Mouse (Mus musculus) stomach, embryonic 14.5 days (tissue): Measurements from ENCODE around the gene Dhx32. TPM values are rescaled to one million over a fixed set of nuclear protein-coding genes. Genes with fewer than 3 reads are reported as not detected.
A peak's percentile ranks its signal among the peaks of the same experiment; 100 is the strongest.

Experiments used
- ATAC-seq: fragments of 200-750 bp; cut with Nextera tagmentation; 2 replicates; pipeline ENCODE4 v1.8.0; 2017; ENCODE audit warnings: low read depth, moderate TSS enrichment; ENCODE audit not compliant: insufficient number of reproducible peaks, insufficient read depth, low FRiP score
- H3K27ac ChIP-seq: fragments of 300-500 bp; sonication (generic); 2 replicates; pipeline ENCODE4 v1.5.1; 2014; ENCODE audit warnings: mild to moderate bottlenecking, low read length, moderate library complexity, mixed read lengths
- H3K27me3 ChIP-seq: fragments of 300-500 bp; sonication (generic); 2 replicates; pipeline ENCODE4 v1.6.1; 2014; ENCODE audit warnings: low read length, control low read depth, mixed read lengths; ENCODE audit not compliant: control insufficient read depth, insufficient read depth
- H3K36me3 ChIP-seq: fragments of 300-500 bp; sonication (generic); 2 replicates; pipeline ENCODE4 v1.6.1; 2014; ENCODE audit warnings: mild to moderate bottlenecking, control low read depth, low read length, moderate library complexity, mixed read lengths; ENCODE audit not compliant: control insufficient read depth, insufficient read depth
- H3K4me1 ChIP-seq: fragments of 300-500 bp; sonication (generic); 2 replicates; pipeline ENCODE4 v1.6.1; 2014; ENCODE audit warnings: low read length, control low read depth, mixed read lengths; ENCODE audit not compliant: control insufficient read depth, insufficient read depth
- H3K4me2 ChIP-seq: fragments of 300-500 bp; sonication (generic); replicated peaks from 2 replicates; pipeline ENCODE4 v1.6.1; 2014; ENCODE audit warnings: low read depth, low read length, control low read depth
- H3K4me3 ChIP-seq: fragments of 300-500 bp; sonication (generic); 2 replicates; pipeline ENCODE4 v1.5.1; 2014; ENCODE audit warnings: low read depth, low read length, control low read depth
- H3K9ac ChIP-seq: fragments of 300-500 bp; sonication (generic); replicated peaks from 2 replicates; pipeline ENCODE4 v1.6.1; 2014; ENCODE audit warnings: low read depth, mild to moderate bottlenecking, control low read depth, low read length, moderate library complexity, mixed read lengths
- H3K9me3 ChIP-seq: fragments of 300-500 bp; sonication (generic); 2 replicates; pipeline ENCODE4 v1.6.1; 2016; ENCODE audit warnings: low read depth, low read length, control low read depth; ENCODE audit not compliant: control insufficient read depth
- WGBS: fragments of 180-500 bp; shearing (Covaris S2); extraction: QIAGEN DNeasy Blood & Tissue Kit; methylation state at CpG from one replicate; pipeline ENCODE4 v1.1.7; 2014; 5-methylcytosine and 5-hydroxymethylcytosine counted together
- polyA plus RNA-seq: library from polyadenylated mRNA; unstranded; fragments of >200 nt; fragmentation: Nextera tagmentation; extraction: Ambion mirVana; gene quantifications from 2 replicates; pipeline ENCODE4 v1.2.1, GENCODE M21; 2014

Dhx32 gene
- polyA plus RNA-seq, 1 experiment from 2014 or later: 33.4 TPM

- Histone ChIP-seq H3K27me3 (no peaks in the 10 kb centered on the region), H3K4me3 (no peak overlapping the region), H3K27ac (no peak overlapping the region), H3K36me3 (no peaks in the 10 kb centered on the region), H3K9ac (no peak overlapping the region), H3K9me3 (no peaks in the 10 kb centered on the region), H3K4me2 (no peak overlapping the region), H3K4me1 (no peaks in the 10 kb centered on the region; the same call in 1 of the 2 replicates)
- 79% methylated on average over 6 of the region's 6 CpGs for WGBS
- no peak for ATAC-seq
These were observed 5.0 kb upstream of the Dhx32 start for GRCm38 (mm10) chr7:133787571-133787970.

DNA sequence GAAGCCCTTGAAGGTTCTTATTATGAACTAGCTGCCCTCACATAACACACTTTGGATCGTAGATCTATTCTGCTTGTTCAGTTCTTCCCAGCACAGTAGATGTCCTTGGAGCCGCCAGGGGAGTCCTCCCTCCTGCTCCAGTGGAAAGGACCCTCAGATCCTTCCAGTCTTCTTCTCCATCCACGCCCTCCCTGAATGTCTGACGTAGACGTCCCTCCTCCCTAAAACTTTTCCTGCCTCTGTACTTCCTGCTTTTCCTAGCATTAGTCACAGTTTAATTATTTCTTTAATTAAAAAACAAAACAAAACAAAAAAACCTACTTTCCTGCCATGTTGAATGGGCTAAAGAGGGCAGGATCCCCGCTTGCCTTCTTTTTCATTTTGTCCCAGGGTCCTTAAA is 535 bp downstream of the Dhx32 start:
- no peak for ATAC-seq
- Histone ChIP-seq H3K4me3 (no peak overlapping the region), H3K9me3 (no peaks in the 10 kb centered on the region), H3K27ac (no peak overlapping the region), H3K27me3 (no peaks in the 10 kb centered on the region), H3K9ac (no peak overlapping the region), H3K36me3 (no peaks in the 10 kb centered on the region), H3K4me2 (peak overlapping the region; percentile 12; the same call in 1 of the 2 replicates), H3K4me1 (no peaks in the 10 kb centered on the region; the same call in 1 of the 2 replicates)
- 52% methylated on average over 6 of the region's 6 CpGs for WGBS

DNA sequence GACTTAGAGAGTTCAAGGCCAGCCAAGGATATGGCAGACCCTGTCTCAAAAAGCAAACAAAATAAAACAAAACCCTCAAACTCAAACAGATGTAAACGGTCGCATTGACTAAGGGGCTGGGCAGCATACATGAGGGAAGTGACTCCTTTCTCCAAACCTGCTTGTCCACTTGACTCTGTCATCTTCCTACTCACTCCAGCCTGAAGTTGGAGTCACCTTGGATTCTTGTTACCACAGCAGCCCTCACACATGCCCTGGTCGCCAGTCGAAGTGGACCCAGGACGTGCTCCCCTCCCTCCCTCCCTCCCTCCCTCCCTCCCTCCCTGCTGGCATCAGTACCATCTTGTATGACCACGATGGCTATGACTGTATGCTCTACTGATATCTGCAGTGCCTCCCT is 943 bp downstream of the Dhx32 start:
- Histone ChIP-seq H3K9ac (no peak overlapping the region), H3K27me3 (no peaks in the 10 kb centered on the region), H3K4me3 (no peak overlapping the region), H3K4me2 (no peak overlapping the region), H3K27ac (no peak overlapping the region), H3K9me3 (no peaks in the 10 kb centered on the region), H3K36me3 (no peaks in the 10 kb centered on the region), H3K4me1 (no peaks in the 10 kb centered on the region; the same call in 1 of the 2 replicates)
- 60% methylated on average over 6 of the region's 6 CpGs for WGBS
- ATAC-seq: no peak

GRCm38 (mm10) chr7:133776626-133776996 is 5.9 kb downstream of the Dhx32 start, which contains the start of gene Fank1:
Gene Fank1 (plus strand): TSS chr7:133776861.
- under 1% methylated on average over 45 of the region's 45 CpGs for WGBS
- ATAC-seq: peak; percentile 94

GRCm38 (mm10) chr7:133775796-133776625 is 6.5 kb downstream of the Dhx32 start:
- Histone ChIP-seq H3K27me3 (no peaks in the 10 kb centered on the region), H3K27ac (no peak overlapping the region), H3K4me2 (peak overlapping the region; percentile 78), H3K9ac (peak overlapping the region; percentile 55), H3K9me3 (no peaks in the 10 kb centered on the region), H3K4me1 (no peaks in the 10 kb centered on the region; the same call in 1 of the 2 replicates), H3K36me3 (no peaks in the 10 kb centered on the region), H3K4me3 (peak overlapping the region; percentile 71)
- 4% methylated on average over 38 of the region's 38 CpGs for WGBS
- ATAC-seq: 0 out of 2 replicates have a peak, but pooled peaks have one; percentile 3

More at GRCm38 (mm10) chr7:133776626-133776996, 5.9 kb downstream of the Dhx32 start, which contains the start of gene Fank1:
- H3K9me3 ChIP-seq: no peaks in the 10 kb centered on the region
- H3K4me3 ChIP-seq: peak within 1 kb of the TSS; percentile 71
- no peaks in the 10 kb centered on the region; the same call in 1 of the 2 replicates for H3K4me1 ChIP-seq
- H3K9ac ChIP-seq: peak within 1 kb of the TSS; percentile 55
- no peak within 1 kb of the TSS for H3K27ac ChIP-seq
- H3K4me2 ChIP-seq: peak within 1 kb of the TSS; percentile 78
- no peaks in the 10 kb centered on the region for H3K27me3 ChIP-seq
- H3K36me3 ChIP-seq: no peaks in the 10 kb centered on the region

DNA sequence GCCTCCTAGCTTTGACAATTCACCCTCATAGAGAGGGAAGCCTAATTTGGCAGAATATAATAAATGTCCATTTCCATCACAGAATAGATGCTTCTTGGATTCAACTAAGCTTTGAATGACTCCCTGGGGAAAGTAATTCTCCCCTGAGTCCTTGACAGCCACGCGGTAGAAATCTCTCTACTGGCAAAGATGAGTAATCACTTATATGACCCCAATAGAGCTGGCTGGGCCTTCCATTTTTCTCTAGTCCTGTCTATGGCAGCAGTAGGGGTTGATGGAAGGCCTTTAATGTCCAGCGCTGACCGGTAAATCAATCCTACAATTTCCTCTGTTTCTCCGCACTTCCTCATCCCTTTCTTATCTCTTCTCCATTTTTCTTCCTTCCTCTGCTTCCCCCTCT is 7.3 kb downstream of the Dhx32 start:
- H3K27me3 ChIP-seq: no peaks in the 10 kb centered on the region
- no peak overlapping the region for H3K4me3 ChIP-seq
- no peak overlapping the region for H3K9ac ChIP-seq
- no peak overlapping the region for H3K4me2 ChIP-seq
- ATAC-seq: no peak
- 54% methylated on average over 5 of the region's 5 CpGs for WGBS
- H3K36me3 ChIP-seq: no peaks in the 10 kb centered on the region
- H3K4me1 ChIP-seq: no peaks in the 10 kb centered on the region; the same call in 1 of the 2 replicates
- no peak overlapping the region for H3K27ac ChIP-seq
- H3K9me3 ChIP-seq: no peaks in the 10 kb centered on the region

DNA sequence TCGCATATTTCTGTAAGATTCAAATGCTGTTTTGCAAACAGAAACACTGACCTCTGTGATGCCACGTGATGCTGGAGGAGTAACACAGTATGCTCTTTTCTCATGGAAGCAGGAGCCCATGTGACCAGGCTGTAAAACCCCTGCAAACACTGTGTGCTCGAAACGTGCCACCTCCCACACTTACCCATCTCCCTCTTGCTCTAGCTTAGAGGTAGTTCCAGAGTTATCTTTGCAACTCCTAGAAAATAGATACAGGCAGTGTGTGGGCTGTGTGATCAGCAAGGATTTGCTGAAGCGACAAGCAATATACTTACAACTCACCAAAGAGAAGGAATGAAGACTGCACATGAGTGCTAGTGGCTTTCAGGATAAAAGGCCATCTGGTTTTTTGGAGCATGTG is 14.0 kb downstream of the Dhx32 start:
- Histone ChIP-seq H3K27me3 (no peaks in the 10 kb centered on the region), H3K4me1 (no peaks in the 10 kb centered on the region), H3K27ac (no peak overlapping the region), H3K4me3 (no peak overlapping the region), H3K9ac (no peak overlapping the region), H3K9me3 (no peaks in the 10 kb centered on the region), H3K4me2 (no peak overlapping the region), H3K36me3 (no peaks in the 10 kb centered on the region)
- 70% methylated on average over 5 of the region's 5 CpGs for WGBS
- no peak for ATAC-seq

GRCm38 (mm10) chr7:133768027-133768426 is 14.5 kb downstream of the Dhx32 start:
- Histone ChIP-seq H3K4me2 (no peak overlapping the region), H3K36me3 (no peaks in the 10 kb centered on the region), H3K4me1 (no peaks in the 10 kb centered on the region), H3K9me3 (no peaks in the 10 kb centered on the region), H3K27me3 (no peaks in the 10 kb centered on the region), H3K9ac (no peak overlapping the region), H3K27ac (no peak overlapping the region), H3K4me3 (no peak overlapping the region)
- 85% methylated on average over 4 of the region's 4 CpGs for WGBS
- no peak for ATAC-seq
